Mouse (Mus musculus): Measurements from ENCODE around the gene Wdr26. TPM values are rescaled to one million over a fixed set of nuclear protein-coding genes. Genes with fewer than 3 reads are reported as not detected.
A peak's percentile ranks its signal among the peaks of the same experiment; 100 is the strongest.

Gene Wdr26
- total RNA-seq (2021) = 100 to 1,000 TPM in 1 of 2 experiments, 10 to 100 TPM in 1; 96.1 to 106 TPM
- long read RNA-seq, full-length matches to known transcripts = 28 of 50 reads
- long read RNA-seq, partial matches to known transcripts = 17 of 50 reads
- long read RNA-seq, other reads (novel, unspliced or antisense) = 5 of 50 reads

GRCm38 (mm10) chr1:181211920-181212633 is at the start of gene Wdr26:
Gene Wdr26 (minus strand): TSS chr1:181212001.
- DNase-seq (ENCODE audit: low spot score in 2 of 2) = peak; percentile 70 to 87

GRCm38 (mm10) chr1:181260949-181261696 is 49.3 kb upstream of the Wdr26 start:
- no peak for DNase-seq (ENCODE audit: low spot score in 2 of 2)

GRCm38 (mm10) chr1:181260422-181260821 is 48.6 kb upstream of the Wdr26 start:
- DNase-seq (ENCODE audit: low spot score in 2 of 2) = no peak

GRCm38 (mm10) chr1:181259626-181260410 is 48.0 kb upstream of the Wdr26 start:
- DNase-seq (ENCODE audit: low spot score in 2 of 2) = no peak

- no peak for DNase-seq (ENCODE audit: low spot score in 2 of 2)
Measured at GRCm38 (mm10) chr1:181259056-181259455, 47.3 kb upstream of the Wdr26 start.

DNA sequence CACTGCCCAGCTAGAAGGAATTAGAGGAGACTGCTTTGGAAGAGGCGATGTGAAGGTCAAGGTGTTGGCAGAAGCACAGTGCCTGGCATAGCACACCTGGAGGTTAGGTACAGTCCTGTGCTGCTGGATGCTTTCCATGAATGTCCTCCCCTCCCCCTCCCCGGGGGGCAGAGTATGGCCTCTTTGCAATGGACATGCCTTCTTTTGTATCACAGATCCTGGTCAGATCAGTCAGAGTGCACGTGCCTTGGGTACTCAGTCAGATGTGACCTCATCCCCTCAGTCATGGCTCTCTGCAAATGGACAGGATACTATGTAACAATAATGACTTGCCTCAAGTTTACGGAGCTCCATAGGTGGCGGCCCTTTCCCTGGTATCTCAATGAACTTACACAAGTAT is 46.8 kb upstream of the Wdr26 start:
- DNase-seq (ENCODE audit: low spot score in 2 of 2) = no peak

DNA sequence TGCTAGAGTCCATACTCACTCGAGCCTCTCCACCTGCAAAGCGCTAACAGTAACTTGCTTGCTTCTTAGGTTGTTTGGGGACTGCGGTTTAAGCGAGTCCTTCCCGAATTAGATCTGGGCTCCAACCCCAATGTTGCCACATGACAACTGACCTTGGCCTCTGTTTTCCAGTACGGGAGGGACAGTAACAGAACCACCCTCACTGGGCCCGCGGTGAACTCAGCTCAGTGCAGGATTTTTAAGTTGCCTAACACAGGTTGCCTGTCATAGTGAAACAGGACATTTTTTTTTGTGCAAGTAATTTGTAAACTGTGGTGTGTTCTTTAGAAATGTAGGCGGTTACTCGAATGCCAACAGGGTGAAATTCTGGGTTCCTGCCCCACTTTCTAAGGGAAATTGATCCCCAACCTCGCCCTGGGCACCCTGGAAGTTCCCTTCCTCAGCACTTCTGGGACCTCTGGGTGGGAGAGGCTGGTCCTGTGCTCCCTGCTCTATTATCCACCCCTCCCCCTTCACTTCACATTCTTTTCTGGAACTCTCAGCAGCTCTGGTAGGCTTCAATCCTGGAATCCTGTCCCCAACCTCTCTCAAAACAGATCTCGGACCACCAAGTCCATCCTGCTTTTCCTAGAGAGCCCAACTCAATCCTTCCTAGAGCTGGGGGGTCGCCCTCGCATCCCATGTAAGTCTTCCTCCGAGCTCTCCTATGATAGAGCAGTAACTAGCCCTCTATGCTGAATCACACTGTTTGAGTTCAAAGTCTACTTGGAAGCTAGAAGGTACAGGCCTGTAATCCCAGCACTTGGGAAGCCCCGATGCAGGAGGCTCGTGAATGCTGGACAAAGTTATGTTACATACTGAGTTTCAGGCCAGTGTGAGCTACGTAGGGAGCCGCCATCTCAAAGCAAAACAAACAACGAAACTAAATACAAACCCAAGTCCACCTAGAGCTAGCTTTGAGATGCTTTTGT is 46.1 kb upstream of the Wdr26 start:
- no peak for DNase-seq (ENCODE audit: low spot score in 2 of 2)

- DNase-seq (ENCODE audit: low spot score in 2 of 2) = no peak
Measured at GRCm38 (mm10) chr1:181256689-181257584, 45.1 kb upstream of the Wdr26 start.

GRCm38 (mm10) chr1:181255891-181256688 is 44.3 kb upstream of the Wdr26 start:
- peak in 1 of 2 experiments; percentile 38 for DNase-seq (ENCODE audit: low spot score in 2 of 2)

GRCm38 (mm10) chr1:181255450-181255849 is 43.6 kb upstream of the Wdr26 start:
- no peak for DNase-seq (ENCODE audit: low spot score in 2 of 2)

- no peak for DNase-seq (ENCODE audit: low spot score in 2 of 2)
Measured at GRCm38 (mm10) chr1:181251624-181252023, 39.8 kb upstream of the Wdr26 start.

GRCm38 (mm10) chr1:181250961-181251360 is 39.2 kb upstream of the Wdr26 start:
- DNase-seq (ENCODE audit: low spot score in 2 of 2) = no peak

GRCm38 (mm10) chr1:181249537-181249936 is 37.7 kb upstream of the Wdr26 start:
- no peak for DNase-seq (ENCODE audit: low spot score in 2 of 2)

GRCm38 (mm10) chr1:181247175-181247574 is 35.4 kb upstream of the Wdr26 start:
- no peak for DNase-seq (ENCODE audit: low spot score in 2 of 2)

DNA sequence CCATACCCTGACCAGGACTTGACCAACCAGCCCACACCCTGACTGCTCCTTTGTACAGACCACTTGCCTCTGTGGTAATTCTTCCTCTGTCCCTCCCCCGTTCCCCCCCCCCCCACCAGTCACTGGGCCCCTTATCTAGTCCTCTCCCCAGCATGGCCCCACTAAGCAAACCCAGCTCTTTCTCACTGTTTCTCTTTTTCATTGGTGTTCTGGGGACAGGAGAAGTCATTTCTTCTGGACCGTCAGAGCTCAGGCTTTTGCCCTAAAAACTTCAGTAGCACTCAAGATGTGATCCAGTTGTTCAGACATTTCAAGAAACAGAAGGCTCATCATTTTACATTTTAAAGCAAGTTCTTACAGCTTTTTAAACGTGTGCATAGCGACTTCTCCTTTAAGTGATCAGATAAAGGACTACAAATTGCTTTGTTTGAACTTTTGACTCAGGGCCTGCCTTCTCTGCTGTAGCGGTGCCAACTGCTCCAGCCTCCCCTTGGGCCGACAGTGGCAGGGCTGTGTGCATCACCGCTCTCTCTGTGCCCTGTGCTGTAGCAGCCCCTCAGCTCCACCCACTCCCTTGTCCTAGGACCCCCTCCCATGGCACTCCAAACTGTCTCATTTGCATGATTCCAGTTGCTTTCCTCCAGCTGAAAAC is 34.8 kb upstream of the Wdr26 start:
- DNase-seq (ENCODE audit: low spot score in 2 of 2) = no peak

DNA sequence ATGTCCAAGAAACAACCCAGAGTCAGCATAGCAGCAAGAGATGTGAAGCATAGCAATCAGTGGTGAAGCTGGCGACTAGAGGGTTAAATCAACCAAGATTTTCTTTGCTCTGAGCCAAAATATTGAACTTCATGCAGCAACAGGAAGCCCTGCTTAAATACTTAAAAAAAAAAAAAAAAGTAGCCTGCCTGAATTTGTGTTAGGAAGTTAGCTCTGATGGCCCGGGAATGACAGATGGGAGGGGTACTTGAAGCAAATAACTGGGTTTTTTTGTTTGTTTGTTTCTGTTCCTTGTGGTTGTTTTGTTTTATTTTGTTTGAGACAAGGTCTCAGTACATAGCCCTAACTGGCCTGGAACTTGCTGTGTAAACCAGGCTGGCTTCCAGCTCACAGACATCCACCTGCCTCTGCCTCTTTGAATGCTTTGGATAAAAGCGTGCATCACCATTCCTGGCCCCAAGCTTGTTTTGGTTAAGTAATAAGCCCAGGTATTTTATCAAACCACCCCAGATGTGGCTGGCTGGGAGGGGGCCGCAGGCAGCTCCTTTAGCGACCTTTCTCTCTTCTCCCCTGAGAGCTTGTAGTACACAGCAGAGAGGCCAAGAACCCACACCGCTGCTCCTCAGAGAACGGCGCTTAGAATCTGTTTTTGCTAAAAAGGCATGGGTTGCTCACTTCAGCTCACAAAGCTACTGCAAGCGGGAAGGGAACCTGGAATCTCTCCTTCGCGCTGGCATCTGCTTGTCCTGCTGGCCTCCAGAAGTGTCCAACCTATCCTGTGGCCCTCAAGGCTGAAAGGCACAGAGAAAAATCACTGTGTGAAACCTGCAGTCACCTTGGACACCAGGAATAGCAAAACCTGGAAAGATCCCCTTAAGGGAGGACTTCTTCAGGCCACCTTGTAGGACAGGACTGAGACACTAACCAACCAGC is 34.0 kb upstream of the Wdr26 start:
- no peak for DNase-seq (ENCODE audit: low spot score in 2 of 2)

GRCm38 (mm10) chr1:181245067-181245466 is 33.3 kb upstream of the Wdr26 start:
- DNase-seq (ENCODE audit: low spot score in 2 of 2) = no peak

All from layer of hippocampus, adult 18-20 months (tissue).